Mouse (Mus musculus) embryonic facial prominence, embryonic 15.5 days (tissue): Measurements from ENCODE around the gene Tacc2. TPM values are rescaled to one million over a fixed set of nuclear protein-coding genes. Genes with fewer than 3 reads are reported as not detected.

Source experiments
- ATAC-seq: fragments of 200-750 bp; cut with Nextera tagmentation; 2 replicates; pipeline ENCODE4 v1.8.0; 2017; ENCODE audit warnings: low read depth, moderate TSS enrichment; ENCODE audit not compliant: insufficient number of reproducible peaks, low FRiP score, low TSS enrichment
- H3K27ac ChIP-seq: fragments of 300-500 bp; sonication (generic); replicated peaks from 2 replicates; pipeline ENCODE4 v1.5.1; 2015; ENCODE audit warnings: mild to moderate bottlenecking, inconsistent platforms
- H3K27me3 ChIP-seq: fragments of 300-500 bp; sonication (generic); 2 replicates; pipeline ENCODE4 v1.6.1; 2015; ENCODE audit warnings: inconsistent platforms
- H3K36me3 ChIP-seq: fragments of 300-500 bp; sonication (generic); 2 replicates; pipeline ENCODE4 v1.6.1; 2015; ENCODE audit warnings: mild to moderate bottlenecking, inconsistent platforms
- H3K4me1 ChIP-seq: fragments of 300-500 bp; sonication (generic); 2 replicates; pipeline ENCODE4 v1.6.1; 2015; ENCODE audit warnings: inconsistent platforms
- H3K4me2 ChIP-seq: fragments of 300-500 bp; sonication (generic); replicated peaks from 2 replicates; pipeline ENCODE4 v1.6.1; 2015; ENCODE audit warnings: mild to moderate bottlenecking, inconsistent platforms
- H3K4me3 ChIP-seq: fragments of 300-500 bp; sonication (generic); replicated peaks from 2 replicates; pipeline ENCODE4 v1.5.1; 2015; ENCODE audit warnings: mild to moderate bottlenecking, inconsistent platforms
- H3K9ac ChIP-seq: fragments of 300-500 bp; sonication (generic); 2 replicates; pipeline ENCODE4 v1.6.1; 2015; ENCODE audit warnings: inconsistent platforms
- H3K9me3 ChIP-seq: fragments of 300-500 bp; sonication (generic); replicated peaks from 2 replicates; pipeline ENCODE4 v1.6.1; 2016; ENCODE audit warnings: inconsistent platforms
- WGBS: fragments of 180-500 bp; shearing (Covaris S2); methylation state at CpG from one replicate; pipeline ENCODE4 v1.1.7; 2015; 5-methylcytosine and 5-hydroxymethylcytosine counted together
- polyA plus RNA-seq: library from polyadenylated mRNA; unstranded; fragments of >200 nt; fragmentation: Nextera tagmentation; extraction: Ambion mirVana; gene quantifications from 2 replicates; pipeline ENCODE4 v1.2.1, GENCODE M21; 2015

Tacc2 gene
- polyA plus RNA-seq, 1 experiment from 2014 or later, result 46.0 TPM

GRCm38 (mm10) chr7:130669370-130669881 is 92.2 kb downstream of the Tacc2 start:
- peaks cover 45% of the 10 kb centered on the region for H3K4me1 ChIP-seq
- no peak for ATAC-seq
- no peak overlapping the region for H3K4me2 ChIP-seq

DNA sequence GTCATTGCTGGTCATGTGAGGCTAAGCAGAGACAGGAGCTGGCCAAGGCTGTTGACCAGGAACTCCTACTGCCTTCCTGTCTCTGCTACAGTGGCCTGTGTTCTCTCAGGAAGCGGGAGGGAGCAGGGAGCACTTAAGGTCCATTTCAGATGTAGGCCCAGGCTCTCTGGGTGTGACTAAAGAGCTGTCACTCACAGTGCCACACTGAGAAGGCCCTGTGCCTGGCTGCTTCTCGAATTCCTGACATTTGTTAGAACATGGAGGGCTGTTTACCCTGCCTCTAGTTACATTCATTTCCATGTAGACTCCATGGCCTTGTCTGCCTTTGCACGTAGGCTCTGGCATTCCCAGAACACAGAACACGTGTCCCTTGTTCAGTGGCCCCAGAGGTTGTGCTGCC is 93.1 kb downstream of the Tacc2 start:
- WGBS, result 32% methylated on average over 4 of the region's 4 CpGs
- H3K4me3 ChIP-seq, result no peak overlapping the region
- H3K36me3 ChIP-seq, result peaks cover 10% of the 10 kb centered on the region; the same call in 1 of the 2 replicates
- H3K4me2 ChIP-seq, result no peak overlapping the region
- ATAC-seq, result 0 out of 2 replicates have a peak, but pooled peaks have one; percentile 11
- peaks cover 45% of the 10 kb centered on the region for H3K4me1 ChIP-seq
- H3K27me3 ChIP-seq, result no peaks in the 10 kb centered on the region
- H3K9me3 ChIP-seq, result no peaks in the 10 kb centered on the region
- no peak overlapping the region for H3K9ac ChIP-seq
- peak overlapping the region; percentile 73 for H3K27ac ChIP-seq

More at GRCm38 (mm10) chr7:130669370-130669881, 92.2 kb downstream of the Tacc2 start:
- H3K9me3 ChIP-seq, result no peaks in the 10 kb centered on the region; the same call in 1 of the 2 replicates
- no peaks in the 10 kb centered on the region for H3K27me3 ChIP-seq
- WGBS, result 27% methylated on average over 8 of the region's 8 CpGs
- H3K4me3 ChIP-seq, result no peak overlapping the region
- H3K9ac ChIP-seq, result no peak overlapping the region
- H3K36me3 ChIP-seq, result peaks cover 13% of the 10 kb centered on the region; the same call in 1 of the 2 replicates
- peak overlapping the region; percentile 74 for H3K27ac ChIP-seq

- no peaks in the 10 kb centered on the region for H3K27me3 ChIP-seq
- peaks cover 11% of the 10 kb centered on the region; the same call in 1 of the 2 replicates for H3K36me3 ChIP-seq
- H3K4me1 ChIP-seq, result peaks cover 45% of the 10 kb centered on the region
- ATAC-seq, result peak; percentile 39; the same call in 1 of the 2 replicates
- H3K9me3 ChIP-seq, result no peaks in the 10 kb centered on the region
- no peak overlapping the region for H3K9ac ChIP-seq
- H3K27ac ChIP-seq, result peak overlapping the region; percentile 73
- no peak overlapping the region for H3K4me3 ChIP-seq
- WGBS, result 55% methylated on average over 6 of the region's 6 CpGs
- no peak overlapping the region for H3K4me2 ChIP-seq
Observed at GRCm38 (mm10) chr7:130671301-130671700, 94.1 kb downstream of the Tacc2 start.

DNA sequence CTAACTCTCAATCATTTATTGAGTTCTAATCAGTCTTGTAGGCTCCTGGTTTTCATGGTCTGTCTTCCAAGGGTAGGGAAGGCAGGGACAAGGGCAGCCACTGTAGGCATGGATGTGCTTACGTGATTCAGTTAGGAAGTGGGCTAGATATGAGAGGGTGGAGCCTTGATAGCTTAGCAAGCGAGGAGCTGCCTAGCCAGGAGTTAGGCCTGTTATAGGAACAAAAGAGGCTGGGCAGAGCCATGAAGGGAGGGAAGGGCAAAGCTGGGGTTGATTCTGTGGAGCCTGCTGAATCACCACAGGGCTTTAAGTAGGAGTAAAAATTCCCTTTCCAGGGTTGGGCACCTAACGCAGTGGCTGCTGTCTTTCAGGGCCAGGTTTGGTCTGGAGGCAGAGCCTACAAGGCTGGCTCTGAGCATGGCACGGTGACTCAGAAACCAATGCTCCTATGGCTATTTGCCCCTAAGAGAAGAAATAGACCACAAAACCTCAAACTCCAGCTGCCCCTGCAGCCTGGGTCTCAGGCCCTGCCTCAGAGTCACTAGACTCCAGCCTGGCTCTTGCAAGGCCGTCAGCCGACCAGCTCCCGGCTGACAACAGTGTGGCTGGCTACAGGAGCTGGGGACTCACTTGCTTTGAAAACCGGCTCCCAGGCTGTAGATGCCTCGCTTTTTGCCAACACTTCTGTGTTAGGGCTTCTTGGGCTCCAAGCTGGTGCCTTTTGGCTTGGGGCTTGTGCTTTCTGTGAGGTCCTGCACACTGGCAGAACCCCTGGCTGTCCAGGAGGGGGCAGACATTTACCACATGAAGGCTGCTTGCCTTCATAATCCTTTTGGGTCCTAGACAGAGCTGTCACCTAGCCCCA is 96.2 kb downstream of the Tacc2 start:
- H3K27me3 ChIP-seq, result no peaks in the 10 kb centered on the region
- H3K4me3 ChIP-seq, result no peak overlapping the region
- no peaks in the 10 kb centered on the region for H3K9me3 ChIP-seq
- H3K9ac ChIP-seq, result no peak overlapping the region
- no peak overlapping the region for H3K4me2 ChIP-seq
- H3K27ac ChIP-seq, result peak overlapping the region; percentile 39
- peaks cover 62% of the 10 kb centered on the region for H3K4me1 ChIP-seq
- peaks cover 14% of the 10 kb centered on the region; the same call in 1 of the 2 replicates for H3K36me3 ChIP-seq
- no peak for ATAC-seq
- WGBS, result 62% methylated on average over 9 of the region's 9 CpGs

- 69% methylated on average over 9 of the region's 9 CpGs for WGBS
- no peak overlapping the region for H3K9ac ChIP-seq
Observed at GRCm38 (mm10) chr7:130674526-130674925, 97.3 kb downstream of the Tacc2 start.

GRCm38 (mm10) chr7:130676885-130677540 is 99.8 kb downstream of the Tacc2 start:
- H3K4me1 ChIP-seq, result peaks cover 38% of the 10 kb centered on the region
- H3K36me3 ChIP-seq, result peaks cover 14% of the 10 kb centered on the region; the same call in 1 of the 2 replicates
- H3K27me3 ChIP-seq, result no peaks in the 10 kb centered on the region
- H3K4me3 ChIP-seq, result no peak overlapping the region
- H3K9me3 ChIP-seq, result no peaks in the 10 kb centered on the region
- H3K9ac ChIP-seq, result no peak overlapping the region
- 54% methylated on average over 11 of the region's 11 CpGs for WGBS
- H3K27ac ChIP-seq, result 0 out of 2 replicates have a peak overlapping the region, but pooled peaks have one; percentile 56
- ATAC-seq, result no peak
- H3K4me2 ChIP-seq, result no peak overlapping the region

More at GRCm38 (mm10) chr7:130674526-130674925, 97.3 kb downstream of the Tacc2 start:
- ATAC-seq, result no peak
- H3K27me3 ChIP-seq, result no peaks in the 10 kb centered on the region
- H3K36me3 ChIP-seq, result peaks cover 14% of the 10 kb centered on the region; the same call in 1 of the 2 replicates
- no peak overlapping the region for H3K27ac ChIP-seq
- H3K4me1 ChIP-seq, result peaks cover 53% of the 10 kb centered on the region
- no peak overlapping the region for H3K4me3 ChIP-seq
- H3K9me3 ChIP-seq, result no peaks in the 10 kb centered on the region
- H3K4me2 ChIP-seq, result no peak overlapping the region

DNA sequence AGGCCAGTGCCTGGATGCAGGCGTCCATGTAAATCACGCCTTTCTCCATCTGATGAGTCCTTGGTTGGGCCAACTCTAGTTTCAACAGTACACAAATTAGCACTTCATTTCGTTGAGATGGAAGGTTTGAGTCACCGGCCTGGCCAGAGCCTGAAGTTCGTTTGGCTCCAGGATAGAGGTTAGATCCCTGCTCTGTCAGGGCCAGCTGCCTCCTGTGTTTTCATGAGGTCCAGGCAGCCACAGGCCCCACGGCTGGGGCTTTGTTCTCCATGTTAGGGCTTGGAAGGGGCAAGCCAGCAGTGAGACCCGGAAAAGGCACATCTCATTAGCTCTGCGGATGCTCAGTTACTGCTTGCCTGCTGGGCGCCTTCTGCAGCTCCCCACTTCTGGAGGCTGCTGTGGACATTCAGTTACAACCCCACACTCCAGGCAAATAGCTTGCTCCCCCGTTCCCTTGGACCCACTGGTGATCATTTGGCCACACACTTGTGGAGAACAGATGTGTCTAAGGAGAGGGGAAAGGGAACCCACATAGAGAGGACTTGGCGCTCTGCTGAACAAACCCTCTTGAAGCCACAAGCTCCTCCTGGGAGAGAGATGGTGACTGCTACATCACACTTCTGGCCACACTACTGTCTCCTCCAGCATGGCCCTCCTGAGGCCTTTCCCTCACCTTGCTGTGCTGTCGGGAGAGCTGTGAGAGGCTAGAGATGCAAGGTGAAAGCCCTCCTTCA is 100.5 kb downstream of the Tacc2 start:
- peak overlapping the region; percentile 56; the same call in 1 of the 2 replicates for H3K27ac ChIP-seq
- ATAC-seq, result no peak

GRCm38 (mm10) chr7:130678414-130678813 is 101.2 kb downstream of the Tacc2 start:
- ATAC-seq, result no peak
- WGBS, result 66% methylated on average over 6 of the region's 6 CpGs
- Histone ChIP-seq H3K9ac (no peak overlapping the region), H3K4me2 (no peak overlapping the region), H3K27me3 (no peaks in the 10 kb centered on the region), H3K27ac (peak overlapping the region; percentile 56; the same call in 1 of the 2 replicates), H3K9me3 (no peaks in the 10 kb centered on the region), H3K4me3 (no peak overlapping the region), H3K4me1 (peaks cover 33% of the 10 kb centered on the region), H3K36me3 (peaks cover 14% of the 10 kb centered on the region; the same call in 1 of the 2 replicates)

More for the DNA sequence above, 100.5 kb downstream of the Tacc2 start:
- no peak overlapping the region for H3K9ac ChIP-seq
- peaks cover 36% of the 10 kb centered on the region for H3K4me1 ChIP-seq
- H3K36me3 ChIP-seq, result peaks cover 14% of the 10 kb centered on the region; the same call in 1 of the 2 replicates
- no peak overlapping the region for H3K4me2 ChIP-seq
- no peak overlapping the region for H3K4me3 ChIP-seq
- WGBS, result 71% methylated on average over 12 of the region's 12 CpGs
- no peaks in the 10 kb centered on the region for H3K9me3 ChIP-seq
- no peaks in the 10 kb centered on the region for H3K27me3 ChIP-seq

- peak; percentile 49; the same call in 1 of the 2 replicates for ATAC-seq
- WGBS, result 44% methylated on average over 4 of the region's 4 CpGs
- H3K27ac ChIP-seq, result peak overlapping the region; percentile 74
Observed at GRCm38 (mm10) chr7:130681798-130682197, 104.6 kb downstream of the Tacc2 start.

DNA sequence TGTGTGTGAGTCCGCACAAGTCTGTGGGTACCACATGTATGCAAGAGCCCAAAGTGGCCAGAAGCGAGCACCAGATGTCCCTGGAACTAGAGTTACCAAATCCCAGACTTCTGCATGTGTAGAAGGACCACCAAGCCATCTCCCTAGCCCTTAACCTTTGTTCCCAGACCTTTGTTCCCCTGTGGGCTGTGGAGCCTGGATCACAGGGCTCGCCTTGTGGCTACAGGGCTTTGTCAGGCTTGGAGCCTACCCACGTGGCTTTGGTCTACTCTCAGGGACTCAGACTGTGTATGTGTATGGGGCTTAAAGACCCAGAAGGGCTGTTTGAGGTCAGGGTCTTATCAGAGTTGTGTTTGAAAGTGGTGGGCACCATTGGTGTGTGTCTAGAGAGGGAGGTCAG is 111.4 kb downstream of the Tacc2 start:
- Histone ChIP-seq H3K9me3 (no peaks in the 10 kb centered on the region), H3K4me2 (no peak overlapping the region), H3K27ac (no peak overlapping the region), H3K36me3 (no peaks in the 10 kb centered on the region), H3K27me3 (no peaks in the 10 kb centered on the region), H3K4me1 (peaks cover 41% of the 10 kb centered on the region), H3K4me3 (no peak overlapping the region), H3K9ac (no peak overlapping the region)
- no peak for ATAC-seq
- WGBS, result 82% methylated on average over 4 of the region's 4 CpGs

More at GRCm38 (mm10) chr7:130681798-130682197, 104.6 kb downstream of the Tacc2 start:
- Histone ChIP-seq H3K4me2 (no peak overlapping the region), H3K4me1 (peaks cover 27% of the 10 kb centered on the region), H3K27me3 (no peaks in the 10 kb centered on the region), H3K9ac (no peak overlapping the region), H3K9me3 (no peaks in the 10 kb centered on the region), H3K4me3 (no peak overlapping the region), H3K36me3 (no peaks in the 10 kb centered on the region)
